Mouse (Mus musculus): ENCODE measurements at regions not wholly inside any gene's neighbourhood (a gene's known extent, or its start where the extent isn't known, plus 50 kb on each side); places are given as distances from the start of the nearest gene placed in this dataset.

DNA sequence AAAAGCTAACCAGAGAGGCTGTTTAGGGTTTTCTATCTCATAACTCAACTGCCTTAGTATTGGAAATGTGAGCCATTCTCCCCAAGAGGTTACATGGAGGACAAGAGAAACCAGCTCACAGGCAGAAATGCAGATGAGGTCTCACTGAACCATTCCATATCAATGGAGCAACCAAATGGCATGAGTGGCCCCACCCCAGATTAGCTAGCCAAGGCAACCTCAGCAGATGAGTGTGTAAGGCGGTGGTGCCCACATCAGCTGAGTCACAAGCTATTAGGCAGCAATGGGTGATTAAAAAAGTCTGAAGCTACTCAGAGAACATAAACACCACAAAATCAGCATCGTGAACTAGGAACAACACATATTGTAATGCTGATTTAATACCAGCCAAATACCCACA is 133.2 kb downstream of the Lpin1 start:
- ATAC-seq = no peak

DNA sequence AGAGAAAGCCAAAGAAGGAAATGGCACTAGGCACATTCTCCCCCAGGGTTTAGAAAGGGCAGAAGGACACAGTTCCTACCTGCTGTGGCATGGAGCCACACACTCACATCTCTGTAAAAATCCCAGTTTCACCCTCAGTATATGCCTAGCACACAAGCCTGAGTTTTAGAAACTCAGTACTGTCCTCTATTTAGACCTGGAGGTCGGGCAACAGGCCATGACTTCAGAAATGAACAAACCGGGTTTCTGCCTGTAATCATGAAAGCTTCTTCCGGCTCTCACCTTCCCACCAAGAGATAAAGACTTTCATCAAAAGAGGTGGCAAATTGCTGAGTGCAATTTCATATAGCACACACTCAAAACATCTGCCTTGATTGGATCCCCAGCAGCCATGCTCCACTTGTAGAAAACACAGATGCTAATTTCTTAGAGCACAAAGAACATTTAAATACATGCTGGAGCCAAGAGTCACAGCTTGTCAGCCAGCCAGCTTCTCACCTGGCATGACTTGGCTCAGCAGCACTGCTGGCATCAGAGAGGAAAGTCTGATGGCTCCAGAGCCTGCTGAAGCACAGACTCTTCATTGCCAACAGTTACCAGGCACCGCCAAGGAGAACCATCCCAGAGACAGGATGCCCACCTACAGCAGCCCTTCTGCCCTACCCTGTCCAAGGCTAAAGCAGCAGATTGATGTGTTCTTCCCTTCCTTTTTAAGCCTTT is 136.2 kb downstream of the Lpin1 start:
- no peak for ATAC-seq

DNA sequence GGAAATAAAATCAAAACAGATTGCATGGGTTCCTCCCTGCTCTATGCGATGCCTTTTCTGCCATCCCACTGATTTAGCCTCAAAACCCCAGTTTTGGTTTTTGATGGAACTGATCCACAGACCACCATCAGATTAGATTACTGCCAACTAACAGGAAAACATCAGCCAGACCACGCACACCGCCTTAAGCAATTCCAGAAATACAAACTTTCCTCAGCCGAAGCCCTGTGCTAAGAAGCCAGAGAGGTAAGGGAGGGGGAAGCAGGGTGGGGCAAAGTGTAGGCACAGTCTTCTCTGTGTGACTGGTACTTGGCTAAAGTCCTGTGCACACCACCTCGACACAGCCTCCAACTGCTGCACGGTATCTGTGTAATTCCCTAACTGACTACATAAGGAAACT is 153.3 kb downstream of the Lpin1 start:
- no peak for ATAC-seq

GRCm38 (mm10) chr12:16450771-16451435 is 159.9 kb downstream of the Lpin1 start:
- ATAC-seq = no peak

DNA sequence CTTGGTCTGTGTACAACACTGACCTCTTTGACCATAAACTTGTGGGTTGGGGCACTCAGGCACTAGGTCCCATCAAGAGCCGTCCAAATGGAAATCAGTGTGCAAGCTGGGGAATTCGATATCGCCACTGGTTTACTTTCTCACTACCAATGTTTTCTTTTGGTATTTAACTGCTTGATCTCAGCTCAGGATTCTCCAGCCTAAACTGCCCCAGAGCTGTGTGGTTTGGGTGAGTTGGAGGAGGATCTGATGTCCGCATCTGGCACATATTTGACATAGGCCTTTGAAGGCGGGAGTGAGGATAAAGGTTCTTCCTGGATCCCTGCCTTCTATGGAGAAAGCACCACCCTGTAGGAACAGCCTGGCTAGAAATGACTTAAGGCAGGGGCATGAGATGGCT is 172.0 kb downstream of the Lpin1 start:
- no peak for ATAC-seq

GRCm38 (mm10) chr12:16436961-16437360 is 173.8 kb downstream of the Lpin1 start:
- no peak for ATAC-seq

GRCm38 (mm10) chr12:16436255-16436654 is 174.5 kb downstream of the Lpin1 start:
- no peak for ATAC-seq

- no peak for ATAC-seq
Observed at GRCm38 (mm10) chr12:16434739-16435138, 176.0 kb downstream of the Lpin1 start.

GRCm38 (mm10) chr12:16434225-16434624 is 176.5 kb downstream of the Lpin1 start:
- no peak for ATAC-seq

- no peak for ATAC-seq
Observed at GRCm38 (mm10) chr12:16425980-16426379, 184.8 kb downstream of the Lpin1 start.

DNA sequence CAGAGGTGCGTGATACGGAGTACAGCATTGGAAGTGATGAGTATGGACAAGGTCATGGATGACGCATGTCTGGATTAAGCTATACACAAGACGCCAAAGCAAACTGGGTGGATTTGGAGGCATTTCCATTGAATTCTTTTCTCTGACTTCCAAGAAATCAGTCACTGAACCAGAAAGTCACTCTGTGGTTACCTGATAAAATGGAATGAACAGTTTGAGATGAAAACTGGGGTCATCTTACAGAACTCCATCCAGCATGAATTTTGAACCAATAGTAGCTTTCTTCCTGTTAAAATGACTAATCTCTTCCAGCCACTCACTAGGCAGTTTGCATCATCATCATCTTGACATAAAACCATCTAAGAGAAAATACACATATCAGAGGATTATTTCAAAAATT is 186.2 kb downstream of the Lpin1 start:
- no peak for ATAC-seq

GRCm38 (mm10) chr12:16395720-16396119 is 215.0 kb downstream of the Lpin1 start:
- no peak for ATAC-seq

DNA sequence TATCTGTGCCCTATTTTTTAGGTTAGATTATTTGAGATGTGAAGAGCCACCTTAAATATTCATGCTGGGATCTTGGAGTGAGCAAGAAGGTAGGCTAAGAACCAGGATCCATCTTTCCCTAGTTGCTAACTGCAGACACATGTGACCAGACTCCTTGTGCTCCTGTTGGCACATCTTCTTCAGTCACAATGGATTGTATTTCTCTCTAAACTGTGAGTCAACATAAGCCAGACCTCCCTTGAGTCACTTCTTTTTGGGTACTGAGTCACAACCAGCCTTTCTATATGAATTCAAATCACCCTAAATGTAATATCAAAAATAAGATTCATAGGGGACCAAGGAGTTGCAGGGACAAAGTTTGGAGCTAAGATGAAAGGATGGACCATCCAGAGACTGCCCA is 217.9 kb downstream of the Lpin1 start:
- ATAC-seq = no peak

GRCm38 (mm10) chr12:16391630-16392269 is 219.0 kb downstream of the Lpin1 start:
- no peak for ATAC-seq

GRCm38 (mm10) chr12:16391163-16391562 is 219.6 kb downstream of the Lpin1 start:
- no peak for ATAC-seq

DNA sequence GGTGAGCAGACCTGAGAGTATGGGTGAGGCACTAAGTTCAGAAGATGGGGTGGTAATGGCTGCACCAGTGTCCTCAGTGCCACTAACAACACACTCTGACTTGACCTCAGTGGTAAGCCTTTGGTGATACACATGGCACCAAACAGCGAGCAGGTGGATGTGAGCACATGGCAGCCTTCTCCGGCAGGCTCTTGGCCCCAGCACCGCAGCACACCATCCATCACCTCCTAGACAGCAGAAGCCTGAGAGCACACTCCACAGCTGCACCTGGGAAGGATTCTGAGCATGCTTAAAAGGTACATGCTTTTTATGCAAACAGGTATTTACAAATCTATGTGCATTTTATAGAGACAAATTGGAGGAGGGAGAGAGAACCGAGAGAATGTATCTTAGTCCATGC is 223.7 kb downstream of the Lpin1 start:
- ATAC-seq = no peak

DNA sequence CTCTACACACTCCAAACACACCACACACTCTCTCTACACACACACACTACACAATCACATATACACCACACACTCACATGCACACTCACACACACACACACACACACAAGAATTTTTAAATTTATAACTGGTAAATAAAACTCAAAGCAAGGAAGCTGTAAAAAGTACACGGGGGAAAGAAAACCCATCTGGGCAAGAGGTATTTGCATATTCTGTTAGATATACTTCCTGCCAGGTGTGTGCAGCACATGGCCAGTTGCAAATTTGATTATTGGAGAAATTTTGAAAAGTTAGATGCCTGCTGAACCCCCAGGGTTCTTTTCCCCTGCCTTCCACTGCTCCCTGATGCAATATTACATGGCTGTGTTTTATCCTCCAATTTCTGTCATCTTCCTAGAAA is 226.4 kb downstream of the Lpin1 start:
- peak; percentile 50 for ATAC-seq

DNA sequence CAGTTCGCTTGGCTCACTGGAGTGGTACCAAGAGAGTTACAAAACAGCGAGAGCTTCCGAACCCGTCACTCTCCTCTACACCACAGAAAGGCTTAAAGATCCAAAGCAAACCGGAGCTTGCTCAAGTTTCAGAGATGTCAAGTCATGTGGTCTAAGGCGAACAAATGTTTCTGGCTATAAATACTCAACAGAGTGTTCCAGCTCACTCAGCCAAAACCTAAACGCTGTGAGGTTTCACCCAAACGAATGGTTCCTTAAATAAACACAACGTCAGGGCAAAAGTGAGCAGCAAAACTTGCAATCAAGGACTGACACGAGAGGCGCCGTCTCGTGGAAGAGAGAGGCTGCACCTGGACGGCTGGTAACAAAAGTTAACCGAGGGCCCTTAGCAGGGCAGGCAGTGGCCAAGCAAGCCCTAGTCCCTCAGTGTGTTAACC is 227.2 kb downstream of the Lpin1 start:
- ATAC-seq = no peak

GRCm38 (mm10) chr12:16382417-16382988 is 228.3 kb downstream of the Lpin1 start:
- no peak for ATAC-seq

GRCm38 (mm10) chr12:16381026-16381425 is 229.7 kb downstream of the Lpin1 start:
- no peak for ATAC-seq

DNA sequence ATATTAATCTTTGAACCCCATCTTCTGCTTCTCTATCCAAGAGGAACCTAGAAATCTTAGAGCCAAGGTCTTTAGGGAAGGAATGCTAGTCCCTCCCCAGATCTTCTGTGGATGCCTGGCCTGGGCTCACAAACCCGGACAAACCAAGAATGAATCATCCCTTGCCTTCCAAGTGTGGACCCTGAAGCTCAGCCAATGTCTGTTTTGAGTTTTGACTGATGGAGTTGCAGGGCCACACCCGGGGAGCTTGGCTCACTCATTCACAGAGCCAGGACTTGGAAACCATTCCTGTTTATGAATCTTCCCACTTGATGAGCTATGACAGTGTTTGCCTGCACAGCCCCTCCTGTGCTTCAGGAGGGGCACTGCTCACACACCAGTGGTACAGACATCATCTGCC is 230.4 kb downstream of the Lpin1 start:
- ATAC-seq = no peak

DNA sequence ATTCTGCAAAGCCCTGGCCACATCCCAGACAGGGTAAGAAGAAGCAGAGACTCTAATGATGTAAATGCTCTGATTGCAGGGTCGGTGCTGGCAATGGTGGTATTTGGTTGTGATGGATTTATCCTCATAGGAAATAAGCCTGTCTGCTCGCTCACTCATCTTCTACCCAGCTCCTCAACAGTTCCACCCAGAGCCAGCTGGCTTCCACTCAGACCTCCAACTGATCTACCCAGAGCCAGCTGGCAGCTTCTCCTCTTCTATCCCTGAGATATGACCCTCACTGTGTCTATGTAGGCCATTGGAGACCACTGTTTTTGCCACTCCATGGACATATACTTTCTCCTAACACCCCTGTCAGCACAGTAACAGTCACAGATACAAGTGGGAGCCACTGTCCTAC is 231.4 kb downstream of the Lpin1 start:
- ATAC-seq = no peak

- ATAC-seq = no peak
Observed at GRCm38 (mm10) chr12:16378501-16378900, 232.3 kb downstream of the Lpin1 start.
